Mouse (Mus musculus) heart, postnatal 4 days (tissue): ENCODE measurements around the gene Stox2. TPM values are rescaled to one million over a fixed set of nuclear protein-coding genes. Genes with fewer than 3 reads are reported as not detected.

Experiments used
- DNase-seq: peaks from one replicate; pipeline ENCODE4 v3.0.0; 2021
- total RNA-seq, 2 experiments: library from RNA; stranded (reverse); gene quantifications; 2 replicates each; pipeline ENCODE4 v1.2.3; 2021

Stox2 gene
- total RNA-seq, 2 experiments from 2014 or later: 27.4 to 29.3 TPM

DNA sequence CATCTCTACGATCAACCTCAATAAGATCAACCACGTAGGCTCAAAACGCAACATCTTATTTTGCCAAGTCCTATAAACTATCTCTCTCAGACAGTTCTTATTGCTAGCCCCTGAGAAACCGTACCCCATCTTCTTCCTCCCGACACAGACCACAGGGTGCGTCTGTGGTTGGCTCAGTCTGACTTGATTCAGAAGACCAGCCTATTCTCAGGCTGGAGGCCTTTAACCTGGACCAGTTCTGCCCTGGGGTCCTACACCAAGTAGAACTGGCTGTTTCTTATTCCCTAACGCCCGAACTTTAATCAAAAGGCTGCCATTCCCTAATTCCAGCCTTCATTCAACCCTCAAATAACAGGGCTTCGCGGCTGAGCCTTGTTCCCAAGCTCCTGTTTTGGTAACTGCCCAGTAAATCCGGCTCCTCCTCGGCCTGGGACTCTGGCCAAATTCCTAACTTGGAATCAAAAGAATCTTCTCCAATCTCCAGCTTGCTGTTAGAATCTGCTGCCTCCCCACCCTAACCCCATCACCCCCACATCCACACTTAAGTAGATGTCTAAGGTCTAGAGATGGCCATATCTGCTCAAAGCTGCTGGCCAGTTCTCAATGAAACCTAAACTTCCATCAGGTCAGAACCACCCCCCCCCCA lies 91.5 kb downstream of the Stox2 start:
- peak; percentile 50 for DNase-seq

DNA sequence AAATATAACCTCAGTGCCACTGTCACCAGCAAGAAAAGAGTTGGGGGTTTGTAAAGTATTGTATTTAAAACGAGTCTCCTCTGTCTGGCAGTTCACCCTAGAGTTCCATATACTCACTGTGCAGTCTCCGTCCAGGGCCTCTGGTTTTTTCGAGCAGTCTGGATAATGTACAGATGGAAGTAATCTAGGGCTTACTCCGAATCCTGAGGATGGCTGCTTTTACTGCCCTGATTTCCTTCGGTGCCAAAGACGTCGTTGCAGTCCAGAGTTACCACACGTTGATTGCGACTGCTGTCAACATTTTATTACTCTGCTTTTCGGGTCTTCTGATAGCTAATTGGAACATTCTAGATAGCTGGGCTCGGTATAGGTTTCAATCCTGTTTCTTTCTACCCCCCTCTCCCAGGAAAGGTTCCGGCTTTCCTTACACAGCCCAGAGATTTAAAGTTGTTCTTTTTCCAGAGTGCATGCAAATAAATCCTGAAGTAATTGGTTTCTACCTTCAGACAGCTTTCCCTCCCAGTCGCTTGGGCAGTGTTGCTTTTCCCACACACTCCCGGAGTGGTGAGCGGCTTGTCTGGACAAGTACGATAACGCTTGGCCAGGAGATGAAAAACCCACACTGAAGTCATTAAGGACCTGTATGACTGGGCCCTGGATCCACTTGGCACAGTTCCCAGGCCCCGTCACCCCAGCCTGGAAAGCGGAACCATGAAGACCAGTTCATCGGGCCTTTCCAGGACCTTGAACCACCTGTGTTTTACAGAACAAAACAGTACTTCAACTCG lies 94.1 kb downstream of the Stox2 start:
- DNase-seq: peak; percentile 85

DNA sequence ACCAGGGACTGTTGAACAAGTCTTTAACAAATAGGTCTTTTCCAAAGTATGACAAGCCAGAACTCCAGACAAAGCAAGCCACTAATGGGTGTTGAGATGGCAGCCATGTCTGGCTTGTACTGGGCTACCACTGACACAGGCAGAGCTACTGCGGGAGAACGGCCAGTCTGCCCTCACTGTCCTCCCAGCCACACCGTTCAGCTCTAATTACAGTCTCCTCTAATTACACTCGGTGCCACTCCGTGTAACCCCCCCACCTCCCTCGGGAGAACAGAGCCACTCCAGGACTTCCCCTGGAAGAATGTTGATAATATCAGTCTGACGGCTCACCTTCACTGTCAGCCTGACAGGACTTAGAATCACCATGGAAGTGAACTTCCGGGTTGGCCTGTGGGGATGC lies 97.1 kb downstream of the Stox2 start:
- no peak for DNase-seq

DNA sequence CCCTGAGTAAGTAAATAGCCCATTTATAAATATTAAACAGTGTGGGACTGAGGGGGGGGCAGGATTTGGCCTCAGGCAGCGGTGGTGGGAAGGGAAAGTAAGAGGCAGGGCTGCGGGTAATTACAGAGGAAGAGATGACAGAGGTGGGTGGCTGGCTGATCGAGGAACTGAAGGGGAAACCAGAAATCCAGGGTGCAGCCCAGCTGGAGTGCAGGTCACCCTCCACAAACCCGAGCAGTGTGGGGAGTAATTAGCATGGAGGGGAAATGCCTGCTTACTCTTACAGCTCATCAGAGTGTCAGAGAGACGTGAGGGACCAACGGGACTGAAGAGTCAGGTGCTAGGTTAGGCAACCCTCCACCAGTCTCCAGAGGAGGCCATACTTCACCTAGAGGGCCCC lies 98.4 kb downstream of the Stox2 start:
- no peak for DNase-seq

DNA sequence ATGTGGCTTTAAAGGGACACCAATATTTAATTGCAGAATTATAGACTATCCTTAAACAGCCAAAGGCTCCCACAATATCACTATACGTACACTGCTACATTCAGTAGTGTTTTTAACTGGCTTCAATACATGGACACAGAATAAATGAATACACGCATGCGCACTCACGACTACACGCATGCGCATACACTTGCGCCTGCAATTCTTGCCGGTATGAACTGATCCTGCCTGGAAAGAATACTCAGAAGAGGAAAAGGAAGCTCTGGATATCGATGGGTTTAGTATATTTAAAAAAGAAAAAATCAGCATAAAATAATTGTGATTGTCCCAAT lies 100.4 kb downstream of the Stox2 start:
- no peak for DNase-seq

DNA sequence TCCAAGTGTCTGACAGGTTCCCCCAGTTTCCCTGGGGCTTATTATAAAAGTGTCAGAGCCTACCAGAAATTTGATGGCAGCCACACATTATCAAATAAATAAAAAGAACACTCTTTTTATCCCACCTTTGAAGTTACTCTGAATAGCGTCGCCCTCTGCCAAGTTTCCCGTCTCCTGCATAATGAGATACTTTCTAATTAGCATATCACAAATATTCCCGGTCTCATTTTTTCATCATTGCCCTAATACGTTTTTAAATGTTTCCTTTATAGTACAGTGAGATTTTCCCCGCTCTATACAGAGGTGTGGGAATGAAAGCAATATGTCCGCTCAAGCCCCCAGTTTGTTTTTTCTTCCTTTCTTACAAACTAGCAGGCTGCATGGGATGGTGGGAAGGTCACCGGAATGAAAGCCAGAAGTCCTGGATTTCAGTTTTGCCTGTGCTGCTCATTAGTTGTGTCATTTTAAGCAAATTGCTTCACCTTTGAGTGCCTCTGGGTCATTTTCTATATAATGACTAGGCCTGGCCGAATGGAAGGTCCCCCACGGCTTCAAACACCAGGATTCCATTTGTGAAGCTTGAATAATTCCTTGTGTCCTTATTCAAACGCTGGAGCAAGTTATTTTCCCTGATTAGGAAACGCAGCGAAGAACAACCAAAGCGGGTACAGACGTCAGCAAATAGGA lies 100.9 kb downstream of the Stox2 start:
- no peak for DNase-seq

DNA sequence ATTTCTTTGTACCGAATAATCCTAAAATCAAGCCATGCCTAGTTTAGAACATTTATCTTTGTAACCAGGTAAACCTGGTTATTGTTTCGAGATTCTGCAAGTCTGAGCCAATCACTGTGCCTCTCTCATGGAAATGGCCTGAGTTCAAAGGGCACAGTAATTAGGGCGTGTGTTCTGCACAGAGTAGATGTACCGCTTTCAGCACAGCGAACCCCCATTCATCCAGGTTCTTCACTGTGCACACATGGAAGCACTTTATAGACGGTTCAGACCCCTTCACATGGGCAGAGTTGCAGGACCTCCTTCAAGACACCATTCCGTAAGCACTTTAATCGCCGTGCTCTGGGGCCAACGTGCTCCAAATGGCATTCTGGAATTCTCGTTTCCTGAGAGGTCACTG lies 104.7 kb downstream of the Stox2 start:
- no peak for DNase-seq

DNA sequence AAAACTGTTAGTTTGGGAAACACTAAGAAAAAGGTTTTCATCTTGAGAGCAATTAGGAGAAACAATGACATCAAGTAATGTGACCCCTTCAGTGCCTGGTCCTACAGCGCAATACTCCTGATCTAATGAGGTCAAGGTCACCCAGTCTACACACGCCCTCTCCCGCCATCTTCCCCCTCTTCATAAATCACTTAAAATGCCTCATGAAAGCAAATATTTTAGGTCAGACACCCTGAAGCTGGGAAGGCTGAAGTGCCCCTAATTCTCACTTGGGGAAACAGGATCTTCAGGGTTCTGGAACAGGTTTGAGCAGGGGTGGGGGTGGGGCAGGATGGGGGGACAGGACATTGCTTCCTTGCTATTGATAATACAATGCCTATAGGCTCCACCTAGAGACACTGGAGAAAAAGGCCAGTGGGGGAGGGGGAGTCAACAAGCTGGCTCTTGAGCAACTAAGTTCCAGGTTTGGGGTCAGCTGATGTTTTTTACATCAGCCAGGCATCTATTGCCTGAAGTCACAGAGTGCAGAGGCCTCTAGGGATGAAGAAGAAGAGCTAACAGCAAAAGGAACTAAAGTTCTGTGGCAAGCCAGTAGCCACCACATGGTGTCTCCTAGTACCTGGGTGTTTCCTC lies 107.4 kb downstream of the Stox2 start:
- DNase-seq: no peak

DNA sequence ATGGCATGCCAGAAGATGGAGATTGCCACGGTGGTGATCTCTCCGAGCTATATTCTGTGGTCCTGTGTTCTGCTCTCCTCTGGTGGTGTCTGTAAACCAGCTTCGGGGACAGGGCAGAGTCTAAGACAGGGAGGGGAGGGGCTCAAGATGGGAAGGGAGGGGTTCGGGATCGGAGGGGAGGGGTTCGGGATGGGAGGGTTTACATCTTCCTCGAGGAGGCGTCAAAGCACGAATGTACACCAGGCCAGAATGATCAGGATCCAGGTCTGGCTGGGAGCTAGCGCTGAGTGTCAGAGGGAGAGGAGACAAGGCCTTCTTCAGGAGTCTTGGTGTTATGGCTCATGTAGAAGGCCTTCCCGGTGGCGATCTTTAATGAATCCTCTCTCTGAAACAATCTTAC lies 109.7 kb downstream of the Stox2 start:
- DNase-seq: no peak

DNA sequence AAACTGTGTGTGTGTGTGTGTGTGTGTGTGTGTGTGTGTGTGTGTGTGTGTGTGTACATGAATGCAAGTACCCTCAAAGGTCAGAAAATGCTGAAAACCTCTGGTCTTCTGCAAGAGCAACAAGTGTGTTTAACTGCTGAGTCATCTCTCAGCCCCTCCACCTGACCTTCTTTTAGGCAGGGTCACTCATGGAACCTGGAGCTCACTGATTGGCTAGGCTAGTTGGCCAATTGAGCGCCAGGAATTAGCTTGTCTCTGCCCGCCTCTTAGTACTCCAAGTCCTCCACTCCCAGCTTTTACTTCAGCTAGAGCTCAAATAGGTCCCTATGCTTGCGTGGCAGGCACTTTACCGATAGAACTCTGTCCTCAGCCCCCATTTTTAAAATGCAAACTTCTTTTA lies 110.2 kb downstream of the Stox2 start:
- no peak for DNase-seq

DNA sequence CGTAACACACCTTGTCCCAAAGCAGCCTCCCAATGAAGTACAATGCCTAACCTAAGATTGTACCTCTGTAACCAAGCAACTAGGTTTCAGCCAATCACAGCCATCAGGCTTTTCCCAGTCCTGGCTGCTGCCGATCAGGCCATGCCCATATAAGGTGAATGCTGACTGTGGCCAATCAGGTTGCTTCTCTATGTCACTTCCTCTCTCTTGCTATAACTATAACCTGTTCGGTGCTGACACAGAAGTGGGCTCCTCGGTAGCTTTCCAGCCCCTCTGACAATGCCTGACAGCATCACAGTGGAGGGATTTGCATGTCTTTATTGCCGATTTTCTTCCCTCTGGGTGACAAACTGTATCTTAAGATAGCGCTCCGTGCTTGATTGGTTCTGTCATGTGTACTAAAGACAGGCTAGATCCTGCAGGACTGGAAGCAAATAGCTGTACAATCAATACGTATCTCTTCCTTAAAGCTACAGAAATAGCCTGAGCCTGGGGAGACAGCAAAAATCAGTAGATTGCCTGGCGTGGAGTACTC lies 111.9 kb downstream of the Stox2 start:
- DNase-seq: peak; percentile 57

DNA sequence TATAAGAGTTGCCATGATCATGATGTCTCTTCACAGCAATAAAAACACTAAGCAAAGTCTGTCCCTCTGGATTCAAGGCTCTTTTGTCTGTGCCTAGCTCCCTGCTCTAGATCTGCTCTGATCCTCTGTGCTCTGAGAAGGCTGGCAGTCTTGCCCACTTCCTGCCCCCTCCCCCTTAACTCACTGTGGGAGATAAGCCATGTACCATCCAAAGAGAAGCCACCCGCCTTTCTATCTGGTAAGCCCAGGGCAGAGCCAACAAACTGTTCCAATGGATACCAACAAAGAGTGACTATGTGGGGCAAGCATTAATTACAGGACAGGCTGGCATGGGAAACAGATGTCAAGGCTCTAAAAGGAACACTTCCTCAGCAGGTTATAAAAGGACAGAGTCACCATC lies 113.2 kb downstream of the Stox2 start:
- no peak for DNase-seq

DNA sequence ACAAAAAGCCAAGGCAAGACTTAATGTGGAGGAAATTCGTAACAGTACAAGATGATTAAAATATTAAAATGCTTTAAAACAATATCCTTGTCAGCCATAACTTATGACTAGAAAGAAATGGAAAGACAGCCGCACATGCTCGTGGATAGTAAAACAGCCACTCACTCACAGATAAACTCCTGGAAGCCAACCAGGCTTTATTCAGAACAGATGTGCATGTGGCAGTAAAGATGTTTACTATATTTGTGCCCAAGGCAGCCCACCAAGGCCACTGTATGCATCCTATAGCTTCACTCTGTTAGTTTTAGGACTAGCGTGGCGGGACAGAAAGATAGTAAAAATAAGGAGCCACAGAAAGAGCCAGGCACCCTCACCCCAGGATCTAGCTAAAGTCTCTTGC lies 115.2 kb downstream of the Stox2 start:
- DNase-seq: no peak

DNA sequence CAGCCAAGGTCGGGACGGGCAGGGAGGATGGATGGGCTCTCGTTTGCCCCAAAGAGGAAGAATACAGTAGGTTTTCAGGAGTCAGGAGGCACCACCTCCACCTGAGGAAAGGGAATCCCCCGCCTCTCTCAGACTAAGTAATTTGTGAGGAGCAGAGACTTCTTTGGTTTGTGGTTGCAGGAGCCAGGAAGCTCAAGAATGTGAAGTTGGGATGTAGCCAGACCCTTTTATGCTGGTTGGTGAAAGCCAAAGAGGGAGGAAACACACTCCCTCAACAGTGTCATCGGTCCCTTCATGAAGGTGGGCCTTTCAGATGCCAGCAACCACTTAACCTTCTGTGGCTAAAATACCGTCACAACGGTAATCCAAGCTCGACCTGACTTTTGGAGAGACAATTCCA lies 119.8 kb downstream of the Stox2 start:
- no peak for DNase-seq

DNA sequence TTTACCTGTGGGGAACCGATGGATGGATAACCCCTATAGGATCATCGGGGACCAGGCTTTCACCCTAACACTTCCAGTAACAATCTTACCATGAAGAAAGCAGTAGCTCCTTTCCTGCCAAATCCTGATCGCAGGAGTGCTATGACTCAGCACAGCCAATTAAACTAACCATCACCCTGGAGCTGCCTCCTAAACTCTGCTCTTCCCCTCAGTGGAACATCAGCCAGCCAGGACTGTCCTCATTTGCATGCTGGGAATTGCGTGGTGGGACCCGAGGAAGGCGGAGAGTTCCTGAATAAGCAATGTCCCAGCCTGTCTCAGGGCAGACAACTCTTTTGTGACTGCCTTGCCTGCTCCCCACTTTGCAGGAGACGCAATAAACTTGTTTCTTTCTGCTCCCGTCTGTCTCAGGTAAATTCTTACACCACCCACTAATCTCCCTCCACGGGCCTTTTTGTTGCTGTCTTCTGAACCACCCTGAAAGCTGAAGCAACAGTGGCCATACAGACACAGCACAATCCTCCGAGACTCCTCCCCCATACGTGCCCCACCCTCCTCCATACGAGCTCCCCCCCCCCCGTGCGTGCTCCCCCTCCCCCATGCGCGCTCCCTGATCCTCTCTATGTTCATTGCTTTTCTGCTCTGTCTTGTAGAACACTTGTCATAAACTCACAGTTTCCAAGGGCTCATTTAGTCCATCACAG lies 121.9 kb downstream of the Stox2 start:
- no peak for DNase-seq

DNA sequence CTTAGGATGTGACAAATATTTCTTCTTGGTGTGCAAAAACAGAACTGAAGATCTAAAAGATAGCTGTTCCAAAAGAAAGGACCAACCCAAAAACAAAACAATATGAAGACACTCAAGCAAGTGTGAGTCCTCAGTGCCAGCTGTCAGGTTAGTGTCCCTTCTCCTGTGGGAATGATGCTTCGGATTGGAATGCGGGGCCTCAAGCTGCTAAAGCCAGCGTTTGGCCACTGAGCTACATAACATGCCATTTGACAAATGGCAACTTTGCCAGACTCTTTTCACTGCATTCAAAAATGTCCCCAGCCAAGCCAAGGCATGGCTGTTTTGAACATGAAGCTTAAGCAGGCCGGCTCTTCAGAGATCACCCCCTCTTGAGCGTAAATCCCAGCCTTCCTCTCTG lies 124.9 kb downstream of the Stox2 start:
- DNase-seq: no peak

DNA sequence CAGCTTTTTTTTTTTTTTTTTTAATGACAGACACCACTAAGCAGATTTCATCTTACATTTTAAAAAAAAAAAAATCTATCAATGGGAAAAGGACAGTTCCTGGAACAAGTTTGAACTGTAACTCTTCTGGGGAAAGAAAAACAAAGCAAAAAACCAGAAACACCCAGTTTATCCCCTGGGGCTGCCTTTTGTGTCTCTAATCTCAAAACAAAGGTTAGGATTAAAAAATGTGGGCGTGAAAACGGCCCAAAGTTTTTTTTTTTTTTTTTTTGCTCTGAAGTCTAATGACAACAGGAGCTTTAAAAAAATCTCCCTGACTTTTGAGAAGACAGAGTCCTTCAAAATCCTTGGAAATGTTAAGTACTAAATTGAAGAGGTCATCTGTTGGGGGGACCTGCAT lies 125.5 kb downstream of the Stox2 start:
- DNase-seq: no peak

DNA sequence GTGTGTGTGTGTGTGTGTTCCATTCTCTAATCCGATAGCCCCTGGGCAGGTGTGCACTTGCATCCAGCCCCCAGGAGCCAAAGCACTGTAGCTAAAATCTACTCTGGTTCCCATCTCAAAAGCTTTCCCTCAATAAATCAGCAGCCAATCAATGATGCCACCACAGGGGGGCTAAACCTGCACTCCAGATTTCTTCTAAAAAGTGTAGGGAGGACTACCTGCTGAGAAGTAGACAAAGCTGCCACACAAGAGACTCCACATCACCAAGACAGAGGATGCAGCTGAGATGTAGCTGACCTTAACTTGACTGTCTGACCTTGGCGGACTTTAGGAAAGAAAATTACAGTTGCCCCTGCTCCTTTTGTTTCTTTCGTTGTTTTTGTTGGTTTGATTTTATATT lies 127.7 kb downstream of the Stox2 start:
- no peak for DNase-seq

DNA sequence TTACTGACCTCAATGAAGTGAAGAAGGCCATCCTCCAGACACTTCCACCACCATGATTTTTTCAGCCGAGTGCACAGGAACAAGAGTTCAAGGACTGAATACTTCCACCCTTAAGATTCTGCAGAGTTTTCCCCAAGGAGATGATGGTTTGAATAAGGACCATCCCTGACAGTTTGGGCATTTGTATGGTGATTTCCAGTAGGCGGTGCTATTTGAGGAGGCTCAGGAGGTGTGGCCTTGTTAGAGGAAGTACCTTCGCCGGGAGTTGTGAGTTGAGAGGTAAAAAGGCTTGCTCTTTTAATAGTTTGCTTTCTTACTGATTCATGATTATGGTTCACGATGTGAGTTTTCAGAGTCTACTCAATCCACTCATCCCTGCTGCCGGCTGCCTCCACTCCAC lies 138.0 kb downstream of the Stox2 start:
- no peak for DNase-seq

DNA sequence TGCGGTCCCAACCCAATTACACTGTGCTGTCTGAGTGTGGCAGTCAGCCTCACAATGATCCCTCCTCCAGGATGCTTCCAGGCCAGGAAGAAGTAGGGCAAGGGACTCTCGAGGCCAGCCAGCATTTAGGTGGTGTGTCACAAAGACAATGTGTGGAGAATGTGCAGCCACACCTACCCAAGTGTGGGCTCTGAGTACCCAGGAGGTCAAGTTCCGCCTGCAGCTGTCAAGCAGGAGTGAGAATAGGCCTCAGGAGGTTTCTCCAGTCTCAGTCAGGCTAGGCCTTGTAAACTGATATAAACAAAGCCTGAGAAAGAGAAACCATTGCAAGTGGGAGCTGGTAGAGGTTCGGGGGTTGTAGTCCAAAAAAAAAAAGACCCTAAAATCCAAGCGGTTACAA lies 139.8 kb downstream of the Stox2 start:
- no peak for DNase-seq

DNA sequence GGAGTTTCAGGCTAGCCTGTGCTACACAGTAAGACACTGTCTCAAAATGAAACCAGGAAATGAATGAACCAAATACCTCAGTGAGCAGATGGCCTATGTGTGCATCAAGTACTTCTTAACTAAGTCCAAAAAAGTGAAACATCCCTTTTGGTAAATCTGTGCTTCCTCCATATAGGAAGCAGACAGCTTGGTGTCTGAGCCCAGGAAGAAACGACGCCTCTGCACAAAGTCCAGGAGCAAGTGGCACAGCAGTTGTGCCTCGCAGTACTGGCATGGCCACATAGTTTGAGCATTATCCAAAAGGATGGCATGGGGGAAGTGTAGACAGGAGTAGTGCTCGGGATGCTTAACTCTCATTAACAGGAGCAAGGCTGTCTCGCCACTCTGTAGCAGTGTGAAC lies 140.3 kb downstream of the Stox2 start:
- DNase-seq: no peak

DNA sequence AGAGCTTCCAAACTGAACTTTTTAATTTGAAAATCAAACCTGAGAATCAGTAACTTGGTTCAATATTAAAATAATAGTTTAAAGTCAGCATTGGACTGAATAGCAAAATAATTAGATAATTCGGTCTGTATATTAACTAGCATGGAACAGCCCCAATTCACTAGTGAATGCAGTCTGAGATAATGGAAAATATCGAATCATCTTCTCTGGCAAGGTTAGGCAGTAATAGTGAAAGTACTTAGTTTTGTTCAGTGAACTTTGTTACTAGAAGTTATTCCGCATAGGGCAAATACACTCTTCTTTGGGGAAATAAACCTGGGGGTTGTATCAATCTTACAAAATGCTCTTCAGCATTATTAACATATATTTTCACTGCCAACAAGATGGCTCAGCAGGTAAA lies 147.7 kb downstream of the Stox2 start:
- no peak for DNase-seq

DNA sequence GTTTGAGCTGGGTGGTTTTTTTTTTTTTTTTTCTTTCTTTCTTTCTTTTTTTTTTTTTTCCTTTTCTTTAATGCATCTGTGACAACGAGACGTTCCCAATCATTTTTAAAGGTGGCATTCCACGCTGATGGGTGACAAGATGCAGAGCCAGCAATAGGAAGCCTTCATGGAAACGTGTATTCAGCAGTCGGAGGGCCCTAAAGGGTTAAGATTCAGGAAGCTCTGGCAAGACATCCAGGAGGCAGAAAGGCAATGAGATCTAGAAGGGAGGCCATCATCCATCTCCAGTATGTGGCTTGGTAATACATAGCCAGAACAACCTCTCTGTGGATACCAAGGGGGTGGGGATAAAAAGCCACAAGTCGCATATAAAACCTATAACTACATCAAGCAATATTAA lies 156.5 kb downstream of the Stox2 start:
- DNase-seq: no peak
